Mouse (Mus musculus) heart, adult 2 months (tissue): ENCODE measurements around the gene H6pd.

Source experiments
- CTCF ChIP-seq: fragments of 200-600 bp; IDR thresholded peaks from 2 replicates; pipeline ENCODE4 v1.8.1; 2022; ENCODE audit warnings: antibody characterized with exemption, mild to moderate bottlenecking, moderate library complexity
- EP300 ChIP-seq: fragments of 200-500 bp; IDR thresholded peaks from 2 replicates; pipeline ENCODE4 v1.6.1; 2011; ENCODE audit warnings: low read depth, low read length, control low read depth; ENCODE audit not compliant: insufficient read depth

DNA sequence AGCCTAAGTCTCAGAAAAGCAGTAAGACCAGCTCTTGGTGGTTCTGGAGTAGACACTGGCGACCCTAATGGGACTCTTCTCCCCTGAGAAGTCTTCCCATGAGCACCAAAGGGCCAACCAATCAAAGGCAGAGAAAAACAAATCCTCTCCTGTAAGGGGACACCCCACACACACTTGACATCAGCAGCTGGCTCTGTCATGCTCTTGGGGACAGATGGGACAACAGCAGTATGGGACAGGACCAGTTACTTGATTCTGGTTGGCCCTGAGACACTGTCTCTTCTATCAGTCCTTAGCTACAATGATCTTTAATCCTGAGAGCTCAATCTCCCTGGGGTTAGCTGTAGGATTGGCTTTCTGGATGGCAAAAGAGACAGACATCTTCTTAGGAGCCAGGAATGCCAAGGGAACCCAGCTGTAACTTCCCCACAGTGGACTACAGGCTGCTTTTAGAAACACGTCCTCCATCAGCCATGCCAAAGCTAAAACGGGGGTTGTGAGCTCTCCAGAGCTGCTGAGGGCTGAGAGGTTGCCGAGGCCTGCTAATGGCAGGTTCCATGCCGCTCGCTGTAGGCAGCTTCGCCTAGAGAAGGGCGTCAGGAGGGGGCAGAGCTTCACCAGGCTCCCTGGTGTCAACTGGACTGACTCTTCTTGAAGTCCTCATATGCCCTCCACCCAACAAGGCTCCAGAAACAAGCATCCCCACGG is 76.6 kb downstream of the H6pd start:
- no peak for TF ChIP-seq EP300
- TF ChIP-seq CTCF = no peak
